Mouse (Mus musculus) kidney, adult 2 months (tissue): ENCODE measurements at regions not wholly inside any gene's neighbourhood (a gene's known extent, or its start where the extent isn't known, plus 50 kb on each side); places are given as distances from the start of the nearest gene placed in this dataset.

Source experiments
- DNase-seq: peaks from one replicate; pipeline ENCODE4 v3.0.0; 2021
- H3K27ac ChIP-seq: fragments of 200-500 bp; 2 replicates; pipeline ENCODE4 v1.5.1; 2012; ENCODE audit warnings: low read depth, low read length, control low read depth, inconsistent platforms; ENCODE audit not compliant: insufficient read depth
- H3K27me3 ChIP-seq: fragments of 200-500 bp; replicated peaks from 2 replicates; pipeline ENCODE4 v1.6.1; 2012; ENCODE audit warnings: mild to moderate bottlenecking, moderate library complexity, low read length, inconsistent platforms; ENCODE audit not compliant: control insufficient read depth, insufficient read depth
- H3K36me3 ChIP-seq: fragments of 200-500 bp; 2 replicates; pipeline ENCODE4 v1.6.1; 2012; ENCODE audit warnings: mild to moderate bottlenecking, moderate library complexity, low read length, inconsistent platforms; ENCODE audit not compliant: control insufficient read depth, insufficient read depth
- H3K4me1 ChIP-seq: fragments of 200-500 bp; 2 replicates; pipeline ENCODE4 v1.6.1; 2011; ENCODE audit warnings: low read length; ENCODE audit not compliant: control insufficient read depth, insufficient read depth
- H3K4me3 ChIP-seq: fragments of 200-500 bp; 2 replicates; pipeline ENCODE4 v1.5.1; 2011; ENCODE audit warnings: mild to moderate bottlenecking, low read depth, low read length, control low read depth; ENCODE audit not compliant: insufficient read depth
- CTCF ChIP-seq: fragments of 200-500 bp; conservative IDR thresholded peaks from 2 replicates; pipeline ENCODE4 v1.5.1; 2011; ENCODE audit warnings: low read depth, mild to moderate bottlenecking, control low read depth, low read length, moderate library complexity, mixed read lengths; ENCODE audit not compliant: insufficient read depth, insufficient read length
- POLR2A ChIP-seq: fragments of 200-500 bp; IDR thresholded peaks from one replicate; pipeline ENCODE4 v1.6.1; 2011; ENCODE audit warnings: low read depth, low read length, control low read depth
- WGBS: fragments of 180-500 bp; shearing (Covaris S2); methylation state at CpG from one replicate; pipeline ENCODE4 v1.1.7; 2018; 5-methylcytosine and 5-hydroxymethylcytosine counted together

DNA sequence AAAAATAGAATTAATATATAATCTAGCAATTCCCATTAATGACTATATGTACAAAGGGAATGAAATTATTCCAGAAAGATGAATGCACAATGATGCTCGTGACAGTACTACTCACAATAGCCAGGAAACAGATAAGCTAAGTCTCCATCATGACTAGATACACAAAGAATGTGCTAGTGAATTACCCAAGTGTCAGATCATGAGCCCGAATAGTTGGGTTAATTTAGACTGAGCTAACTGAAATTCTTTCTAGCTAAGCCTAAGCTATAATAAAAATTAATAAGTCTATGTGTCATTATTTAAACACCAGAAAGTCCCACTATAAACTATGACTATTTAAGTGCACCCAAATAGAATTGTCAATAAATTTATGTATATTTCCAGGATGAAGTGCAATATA lies 418.4 kb upstream of the Gm10306 start:
- Histone ChIP-seq H3K4me1 (no peaks in the 10 kb centered on the region), H3K27me3 (no peaks in the 10 kb centered on the region), H3K27ac (no peak overlapping the region), H3K4me3 (no peak overlapping the region), H3K36me3 (no peaks in the 10 kb centered on the region)
- WGBS: 77% methylated on average over 2 of the region's 2 CpGs
- DNase-seq: no peak
- TF ChIP-seq POLR2A (no peak), CTCF (no peak)

DNA sequence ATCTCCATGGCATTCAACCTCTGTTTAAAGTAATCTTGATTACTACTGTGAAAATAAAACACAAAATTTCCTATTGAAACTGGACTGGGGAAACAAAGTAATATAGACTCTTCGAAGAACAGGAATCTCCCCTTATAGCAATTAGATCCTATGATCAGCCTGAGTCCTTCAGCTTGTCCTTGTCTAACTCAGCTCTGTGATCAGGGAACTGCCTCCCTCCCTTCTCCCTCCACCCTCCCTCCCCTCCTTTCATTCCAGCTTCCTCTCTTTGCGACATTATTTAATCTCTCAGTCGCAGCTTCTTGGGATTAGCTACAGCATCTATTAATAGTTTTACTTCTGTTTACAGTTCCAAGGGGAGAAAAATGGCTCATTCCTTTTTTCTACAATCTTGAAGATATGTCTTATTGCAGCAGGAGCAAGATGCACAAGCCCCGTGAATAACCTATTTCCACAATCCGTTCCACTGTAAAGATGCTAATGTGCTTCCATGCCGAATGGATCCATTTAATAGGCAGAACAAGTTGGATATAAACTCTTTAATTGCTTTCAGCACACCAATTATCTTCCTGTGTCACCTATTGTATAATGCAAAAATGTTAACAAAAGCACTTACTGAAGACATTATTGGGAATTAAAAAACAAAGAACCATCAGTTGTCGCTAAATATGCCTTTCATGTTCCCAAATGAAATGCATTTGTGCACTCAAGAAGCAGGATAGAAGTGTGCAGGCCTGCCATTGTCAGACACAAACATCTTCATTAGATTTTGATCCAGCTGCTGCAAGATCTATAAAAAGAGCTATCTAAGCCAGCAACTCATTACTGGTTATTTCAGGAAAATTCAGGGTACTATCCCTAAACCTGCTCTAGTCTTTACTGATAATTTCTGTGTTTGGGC lies 411.2 kb upstream of the Gm10306 start:
- Histone ChIP-seq H3K36me3 (no peaks in the 10 kb centered on the region), H3K27ac (no peak overlapping the region), H3K4me3 (no peak overlapping the region), H3K4me1 (no peaks in the 10 kb centered on the region), H3K27me3 (no peaks in the 10 kb centered on the region)
- 72% methylated on average over 7 of the region's 7 CpGs for WGBS
- TF ChIP-seq CTCF (no peak), POLR2A (no peak)
- DNase-seq: no peak

DNA sequence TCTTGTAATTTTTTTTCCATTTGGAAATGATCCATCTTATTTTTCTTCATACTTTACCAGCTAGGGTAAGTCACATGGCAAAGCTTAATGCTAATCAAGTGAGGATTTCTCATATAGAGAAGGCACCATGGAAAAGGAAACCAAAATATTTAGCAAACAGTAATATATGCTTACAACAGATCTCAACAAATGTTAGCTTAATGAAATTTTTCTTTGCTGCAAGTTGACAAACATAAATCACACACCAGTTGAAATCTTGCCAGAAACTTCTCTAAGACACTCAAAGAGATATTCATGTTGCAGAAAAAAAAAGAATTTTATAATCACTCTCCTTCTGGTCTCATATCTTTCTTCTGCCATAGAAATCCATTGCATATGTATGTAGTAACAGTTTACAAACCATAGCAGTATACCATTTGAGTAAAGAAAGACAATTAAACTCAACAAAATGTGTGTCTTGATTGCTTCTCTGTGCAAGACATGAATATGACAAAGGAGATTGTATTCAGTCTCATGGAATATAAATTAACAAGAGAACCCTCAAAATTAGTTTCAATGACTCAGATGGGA lies 408.3 kb upstream of the Gm10306 start:
- no peak overlapping the region for H3K27ac ChIP-seq
- no peaks in the 10 kb centered on the region for H3K4me1 ChIP-seq
- no peaks in the 10 kb centered on the region for H3K36me3 ChIP-seq
- DNase-seq: no peak
- TF ChIP-seq POLR2A: no peak
- no peak for TF ChIP-seq CTCF
- H3K4me3 ChIP-seq: no peak overlapping the region
- H3K27me3 ChIP-seq: no peaks in the 10 kb centered on the region

DNA sequence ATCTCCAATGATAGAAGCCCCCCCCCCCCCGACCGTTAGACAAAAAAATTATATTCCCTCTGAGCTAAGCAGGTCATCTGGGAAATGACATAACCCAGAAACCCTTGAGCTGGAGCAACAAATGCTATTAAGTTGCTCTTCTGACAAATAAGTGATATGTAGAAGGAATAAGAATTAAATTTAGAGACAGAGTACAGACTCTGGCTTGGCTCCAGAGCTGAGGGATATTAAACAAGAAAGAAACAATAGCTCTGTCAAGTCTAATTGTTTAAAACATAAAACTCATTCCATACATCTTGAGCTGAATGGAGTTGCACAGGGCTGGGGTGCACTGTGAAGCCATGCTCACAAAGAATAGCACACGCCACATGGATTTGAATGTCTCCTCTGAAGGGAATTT lies 407.3 kb upstream of the Gm10306 start:
- Histone ChIP-seq H3K27ac (no peak overlapping the region), H3K27me3 (no peaks in the 10 kb centered on the region), H3K36me3 (no peaks in the 10 kb centered on the region), H3K4me3 (no peak overlapping the region), H3K4me1 (no peaks in the 10 kb centered on the region)
- no peak for DNase-seq
- TF ChIP-seq CTCF (no peak), POLR2A (no peak)
- WGBS: 60% methylated on average over 3 of the region's 3 CpGs

DNA sequence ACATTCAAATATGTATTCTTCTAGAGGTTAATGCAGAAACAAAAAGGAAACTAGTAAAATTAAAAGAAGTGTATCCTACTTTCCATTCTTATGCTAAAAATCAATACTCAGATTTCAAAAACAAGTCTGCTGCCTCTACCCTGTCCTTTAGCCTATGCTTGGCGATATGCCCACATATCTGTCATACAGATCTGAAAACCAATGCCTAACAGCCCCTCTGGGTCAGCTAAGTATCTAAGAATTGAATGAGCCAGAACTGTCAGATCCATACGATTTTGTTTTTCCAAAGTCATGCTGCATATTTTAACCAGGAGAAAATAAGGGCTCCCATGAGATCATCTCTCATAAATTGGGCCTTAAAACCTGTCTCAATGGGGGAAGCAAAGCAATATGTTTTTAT lies 395.7 kb upstream of the Gm10306 start:
- Histone ChIP-seq H3K4me3 (no peak overlapping the region), H3K36me3 (no peaks in the 10 kb centered on the region), H3K27me3 (no peaks in the 10 kb centered on the region), H3K27ac (no peak overlapping the region), H3K4me1 (no peaks in the 10 kb centered on the region)
- 61% methylated on average over 2 of the region's 2 CpGs for WGBS
- TF ChIP-seq CTCF (no peak), POLR2A (no peak)
- DNase-seq: no peak

DNA sequence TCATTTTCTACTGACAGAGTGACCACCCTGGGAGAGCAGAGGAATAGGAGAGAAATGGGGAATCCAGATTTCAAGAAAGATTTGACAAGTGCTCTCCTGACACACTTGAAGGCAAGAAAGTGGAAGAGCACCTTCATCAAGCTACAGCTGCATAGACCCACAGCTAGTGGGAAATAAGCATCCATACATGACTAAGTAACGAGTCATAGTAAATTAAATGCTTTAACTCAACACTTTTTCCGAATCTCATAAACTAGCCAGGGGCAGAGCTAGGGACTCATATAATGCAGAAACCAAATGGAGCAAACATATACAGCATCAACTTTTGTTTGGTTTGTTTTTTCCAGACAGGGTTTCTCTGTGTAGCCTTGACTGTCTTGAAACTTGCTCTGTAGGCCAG lies 383.2 kb upstream of the Gm10306 start:
- 81% methylated on average over 2 of the region's 2 CpGs for WGBS
- H3K27me3 ChIP-seq: no peaks in the 10 kb centered on the region
- no peak for TF ChIP-seq POLR2A
- no peak for TF ChIP-seq CTCF

DNA sequence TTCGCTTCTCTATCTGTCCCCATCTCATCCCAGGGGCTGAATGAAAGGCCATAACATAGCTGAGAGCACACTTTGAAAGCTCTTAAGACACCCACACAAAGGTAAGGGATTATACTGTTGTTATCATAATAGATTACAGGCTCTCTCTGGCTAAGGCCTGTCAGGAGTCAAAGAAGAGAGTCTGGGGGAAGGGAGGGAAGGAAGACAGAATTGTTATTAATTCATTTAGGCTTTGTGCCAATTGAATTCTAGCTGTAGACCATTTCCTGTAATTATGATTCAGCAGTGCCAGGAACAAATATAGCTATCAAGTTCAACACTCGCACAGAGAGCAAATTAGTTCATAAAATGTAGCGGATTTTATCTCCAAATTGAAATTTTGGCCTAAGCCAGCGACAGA lies 369.3 kb upstream of the Gm10306 start:
- Histone ChIP-seq H3K4me1 (no peaks in the 10 kb centered on the region; the same call in 1 of the 2 replicates), H3K4me3 (no peak overlapping the region), H3K36me3 (no peaks in the 10 kb centered on the region), H3K27ac (no peak overlapping the region), H3K27me3 (no peaks in the 10 kb centered on the region)
- DNase-seq: peak; percentile 33
- TF ChIP-seq POLR2A (no peak), CTCF (no peak)
- WGBS: 51% methylated on average over 4 of the region's 4 CpGs

More for the DNA sequence above, 383.2 kb upstream of the Gm10306 start:
- no peak for DNase-seq
- Histone ChIP-seq H3K27ac (no peak overlapping the region), H3K4me1 (no peaks in the 10 kb centered on the region), H3K4me3 (no peak overlapping the region), H3K36me3 (no peaks in the 10 kb centered on the region)
